Mouse (Mus musculus): ENCODE results near the gene Rfc4.
"Not testable (repeated sequence)": the region's sequence is repeated elsewhere in the genome, so short reads cannot be mapped to it uniquely, and the experiment has no call there.

Rfc4 gene

GRCm38 (mm10) chr16:23102340-23103037 is 25.0 kb downstream of the Rfc4 start:
- DNase-seq (ENCODE audit: low spot score), result no peak

GRCm38 (mm10) chr16:23100613-23101012 is 26.9 kb downstream of the Rfc4 start:
- no peak for DNase-seq (ENCODE audit: low spot score)

GRCm38 (mm10) chr16:23100099-23100575 is 27.4 kb downstream of the Rfc4 start:
- DNase-seq (ENCODE audit: low spot score), result no peak

DNA sequence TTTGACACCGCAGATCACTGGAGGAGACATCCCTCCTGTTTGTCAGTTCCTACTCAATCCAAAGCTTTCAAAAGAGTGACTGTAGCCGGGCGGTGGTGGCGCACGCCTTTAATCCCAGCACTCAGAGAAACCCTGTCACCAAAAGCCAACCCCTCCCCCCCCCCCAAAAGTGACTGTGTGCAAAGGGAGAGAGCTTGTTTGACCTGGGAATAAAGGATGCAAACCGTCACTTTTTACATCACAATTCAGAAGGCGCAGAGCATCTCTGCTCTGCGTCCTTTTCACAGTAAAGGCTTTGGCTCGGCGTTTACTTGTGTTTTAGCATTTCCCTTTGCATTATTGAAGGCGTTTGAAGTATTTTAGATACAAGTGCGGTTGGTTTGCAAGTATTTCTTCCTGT is 27.9 kb downstream of the Rfc4 start:
- no peak for DNase-seq (ENCODE audit: low spot score)

GRCm38 (mm10) chr16:23098105-23098452 is 29.5 kb downstream of the Rfc4 start:
- DNase-seq (ENCODE audit: low spot score), result not testable (repeated sequence)

GRCm38 (mm10) chr16:23097290-23098104 is 30.0 kb downstream of the Rfc4 start:
- not testable (repeated sequence) for DNase-seq (ENCODE audit: low spot score)

GRCm38 (mm10) chr16:23096886-23097285 is 30.7 kb downstream of the Rfc4 start:
- DNase-seq (ENCODE audit: low spot score), result not testable (repeated sequence)

GRCm38 (mm10) chr16:23095581-23095980 is 32.0 kb downstream of the Rfc4 start:
- DNase-seq (ENCODE audit: low spot score), result not testable (repeated sequence)

DNA sequence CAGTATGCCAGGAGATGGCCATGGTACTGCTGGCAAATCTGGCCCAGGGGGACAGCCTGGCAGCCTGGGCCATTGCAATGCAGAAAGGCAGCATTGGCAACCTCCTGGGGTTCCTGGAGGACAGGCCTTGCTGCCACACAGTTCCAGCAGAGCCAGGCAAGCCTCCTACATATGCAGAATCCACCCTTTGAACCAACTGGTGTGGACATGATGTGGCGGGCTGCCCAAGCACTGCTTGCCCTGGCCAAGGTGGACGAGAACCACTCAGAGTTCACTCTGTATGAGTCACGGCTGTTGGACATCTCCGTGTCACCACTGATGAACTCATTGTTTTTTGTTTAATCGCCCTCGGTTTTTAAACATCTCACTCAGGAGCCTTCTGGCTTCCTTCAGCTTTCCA is 33.4 kb downstream of the Rfc4 start:
- no peak for DNase-seq (ENCODE audit: low spot score)

DNA sequence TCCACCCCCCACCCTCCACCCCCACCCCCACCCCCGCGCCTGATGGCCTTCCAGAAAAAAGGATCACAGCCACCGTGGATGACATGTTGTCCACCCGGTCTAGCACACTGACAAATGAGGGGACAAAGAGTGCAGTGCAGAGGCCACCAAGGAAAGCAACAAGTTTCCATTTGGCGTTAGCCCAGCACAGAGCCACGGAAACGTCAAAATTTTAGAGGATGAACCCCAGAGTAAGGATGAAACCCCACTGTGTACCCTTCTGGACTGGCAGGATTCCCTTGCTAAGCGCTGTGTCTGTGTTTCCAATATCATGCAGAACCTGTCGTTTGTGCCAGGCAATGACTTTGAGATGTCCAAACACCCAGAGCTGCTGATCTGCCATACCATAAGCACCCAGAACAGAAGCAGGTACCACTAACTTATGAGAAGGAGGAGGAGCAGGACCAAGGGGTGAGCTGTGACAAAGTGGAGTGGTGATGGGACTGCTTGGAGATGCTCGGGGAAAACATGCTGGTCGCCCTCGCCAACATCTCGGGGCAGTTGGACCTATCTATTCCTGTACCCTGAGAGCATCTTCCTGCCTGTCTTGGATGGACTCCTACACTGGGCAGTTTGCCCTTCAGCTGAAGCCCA is 34.1 kb downstream of the Rfc4 start:
- DNase-seq (ENCODE audit: low spot score), result no peak

DNA sequence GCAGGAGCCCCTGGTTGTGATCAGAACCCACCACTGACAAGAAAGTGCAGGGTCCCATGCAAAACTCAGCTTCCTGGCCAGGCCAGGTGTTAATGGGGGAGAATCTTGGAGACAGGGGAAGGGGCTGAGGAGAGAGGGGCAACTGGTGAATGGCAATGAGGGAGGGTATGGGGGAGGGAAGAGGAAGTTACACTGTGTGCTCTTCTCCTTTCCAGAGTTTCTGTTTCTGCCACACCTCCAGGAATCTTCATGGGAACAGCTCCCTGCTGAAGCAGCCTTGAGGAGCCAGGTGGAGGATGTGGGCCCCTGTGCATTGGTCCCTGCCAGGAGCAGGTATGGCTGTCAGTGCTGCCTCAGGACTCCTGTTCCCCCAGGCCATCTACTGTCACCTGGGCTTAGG is 36.2 kb downstream of the Rfc4 start:
- not testable (repeated sequence) for DNase-seq (ENCODE audit: low spot score)

- DNase-seq (ENCODE audit: low spot score), result not testable (repeated sequence)
Observed at GRCm38 (mm10) chr16:23088491-23088890, 39.0 kb downstream of the Rfc4 start.

DNA sequence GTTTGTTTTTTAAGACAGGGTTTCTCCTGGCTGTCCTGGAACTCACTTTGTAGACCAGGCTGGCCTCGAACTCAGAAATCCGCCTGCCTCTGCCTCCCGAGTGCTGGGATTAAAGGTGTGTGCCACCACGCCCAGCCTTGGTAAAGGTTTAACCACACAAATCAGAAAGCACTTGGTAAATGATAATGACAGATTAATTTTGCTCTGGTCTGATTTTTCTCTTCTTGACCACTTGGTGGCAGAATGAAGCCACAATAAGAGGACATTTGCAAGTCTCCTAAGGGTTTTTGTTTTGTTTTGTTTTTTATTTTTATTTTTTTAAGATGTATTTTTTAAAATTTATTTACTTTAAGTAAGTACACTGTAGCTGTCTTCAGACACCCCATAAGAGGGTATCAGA is 39.8 kb downstream of the Rfc4 start:
- DNase-seq (ENCODE audit: low spot score), result not testable (repeated sequence)

DNA sequence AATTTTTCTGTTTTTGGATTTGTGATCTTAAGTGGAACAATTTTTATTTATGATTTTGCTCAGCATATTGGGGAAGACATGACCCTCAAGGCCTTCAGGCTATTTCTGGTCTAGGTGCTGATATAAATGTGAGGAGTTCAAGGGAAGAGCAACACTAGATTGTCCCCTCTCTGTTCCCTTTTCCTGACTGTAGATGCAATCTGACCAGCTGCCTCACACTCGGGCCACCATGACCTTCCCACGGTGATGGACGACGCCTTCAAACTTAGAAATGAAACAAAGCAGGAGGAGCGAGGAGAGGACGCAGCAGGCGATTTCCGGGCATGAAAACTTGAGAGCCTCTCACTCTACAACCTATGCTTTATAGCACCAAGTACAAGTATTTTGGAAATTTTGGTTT is 40.4 kb downstream of the Rfc4 start:
- not testable (repeated sequence) for DNase-seq (ENCODE audit: low spot score)

- DNase-seq (ENCODE audit: low spot score), result not testable (repeated sequence)
Observed at GRCm38 (mm10) chr16:23077516-23077915, 50.0 kb downstream of the Rfc4 start.

Data from layer of hippocampus, adult 9-10 months (tissue).